Mouse (Mus musculus) limb, embryonic 13.5 days (tissue): Measurements from ENCODE around the gene Rap2c. TPM values are rescaled to one million over a fixed set of nuclear protein-coding genes. Genes with fewer than 3 reads are reported as not detected.

Experiments
- ATAC-seq: fragments of 200-750 bp; cut with Nextera tagmentation; 2 replicates; pipeline ENCODE4 v1.8.0; 2017; ENCODE audit warnings: low read depth, moderate number of reproducible peaks, moderate TSS enrichment; ENCODE audit not compliant: low FRiP score
- H3K27ac ChIP-seq: fragments of 300-500 bp; sonication (generic); 2 replicates; pipeline ENCODE4 v1.5.1; 2015; ENCODE audit warnings: inconsistent platforms, mild to moderate bottlenecking, moderate library complexity
- H3K27me3 ChIP-seq: fragments of 300-500 bp; sonication (generic); 2 replicates; pipeline ENCODE4 v1.6.1; 2015; ENCODE audit warnings: mild to moderate bottlenecking, inconsistent platforms
- H3K36me3 ChIP-seq: fragments of 300-500 bp; sonication (generic); 2 replicates; pipeline ENCODE4 v1.6.1; 2015; ENCODE audit warnings: inconsistent platforms, mild to moderate bottlenecking, moderate library complexity
- H3K4me1 ChIP-seq: fragments of 300-500 bp; sonication (generic); 2 replicates; pipeline ENCODE4 v1.6.1; 2015; ENCODE audit warnings: inconsistent platforms
- H3K4me2 ChIP-seq: fragments of 300-500 bp; sonication (generic); replicated peaks from 2 replicates; pipeline ENCODE4 v1.6.1; 2015; ENCODE audit warnings: inconsistent platforms, mild to moderate bottlenecking, moderate library complexity
- H3K4me3 ChIP-seq: fragments of 300-500 bp; sonication (generic); 2 replicates; pipeline ENCODE4 v1.5.1; 2015; ENCODE audit warnings: moderate library complexity, mild to moderate bottlenecking, inconsistent platforms
- H3K9ac ChIP-seq: fragments of 300-500 bp; sonication (generic); 2 replicates; pipeline ENCODE4 v1.6.1; 2015; ENCODE audit warnings: mild to moderate bottlenecking, inconsistent platforms
- H3K9me3 ChIP-seq: fragments of 300-500 bp; sonication (generic); 2 replicates; pipeline ENCODE4 v1.6.1; 2016; ENCODE audit warnings: inconsistent platforms
- WGBS: fragments of 180-500 bp; shearing (Covaris S2); methylation state at CpG from one replicate; pipeline ENCODE4 v1.1.7; 2015; 5-methylcytosine and 5-hydroxymethylcytosine counted together
- polyA plus RNA-seq: library from polyadenylated mRNA; unstranded; fragments of >200 nt; fragmentation: Nextera tagmentation; extraction: Ambion mirVana; gene quantifications from 2 replicates; pipeline ENCODE4 v1.2.1, GENCODE M21; 2015

Rap2c gene
- 37.5 and 41.3 TPM in 2 replicates for polyA plus RNA-seq

DNA sequence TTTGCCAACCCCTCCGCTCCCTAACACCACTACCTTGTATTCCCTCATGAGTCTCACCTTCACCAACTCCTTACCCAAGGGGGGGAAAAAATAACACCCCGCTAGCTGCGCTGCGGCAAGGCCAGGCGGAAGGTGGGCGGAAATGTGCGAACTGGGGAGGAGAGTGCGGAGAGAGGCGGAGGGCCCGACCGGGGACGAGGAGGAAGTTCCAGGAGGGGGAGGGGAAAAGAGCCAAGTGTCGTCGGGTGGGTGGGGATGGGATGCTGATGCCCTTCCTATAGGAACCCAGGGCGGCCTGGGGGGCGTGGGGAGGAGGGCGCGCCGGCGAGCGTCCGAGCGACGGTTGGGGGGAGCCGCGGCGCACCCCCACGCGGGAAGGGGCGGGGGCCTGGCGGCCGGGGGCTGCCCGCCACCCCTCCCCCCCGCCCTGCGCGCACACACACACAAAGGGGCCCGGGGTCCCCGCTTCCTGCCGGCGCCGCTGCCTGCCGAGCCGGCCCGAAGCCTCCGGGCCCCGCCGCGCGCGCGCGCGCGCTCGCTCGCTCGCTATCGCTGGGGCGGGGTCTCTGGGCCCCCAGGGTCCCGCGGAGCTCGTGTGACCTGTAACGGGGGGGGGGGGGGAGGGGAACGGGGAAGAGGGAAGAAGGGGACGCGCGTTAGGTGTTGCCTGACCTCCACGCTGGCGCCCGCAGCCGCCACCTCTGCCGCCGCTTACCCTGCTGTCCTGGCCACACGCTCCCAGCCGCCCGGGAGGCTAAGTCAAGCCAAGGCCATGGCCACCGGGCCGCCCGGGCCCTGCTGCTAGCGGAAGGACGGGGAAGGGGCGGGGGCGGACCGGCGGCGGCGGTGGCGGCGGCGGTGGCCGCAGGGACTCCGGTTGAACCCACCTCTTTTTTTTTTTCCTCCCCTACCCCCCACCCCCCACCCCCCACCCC lies at the start of gene Rap2c:
Gene Rap2c (minus strand): TSS at position 168 of the 935 bp plus-strand sequence.
- ATAC-seq = peak; percentile 90
- H3K27me3 ChIP-seq = no peaks in the 10 kb centered on the region
- H3K9me3 ChIP-seq = no peaks in the 10 kb centered on the region
- peak within 1 kb of the TSS; percentile 97 for H3K27ac ChIP-seq
- no peaks in the 10 kb centered on the region; the same call in none of the 2 replicates for H3K36me3 ChIP-seq
- H3K4me1 ChIP-seq = peaks cover 6% of the 10 kb centered on the region
- peak within 1 kb of the TSS; percentile 62 for H3K4me2 ChIP-seq
- 27% methylated on average over 12 of the region's 92 CpGs for WGBS
- H3K4me3 ChIP-seq = peak within 1 kb of the TSS; percentile 53
- H3K9ac ChIP-seq = peak within 1 kb of the TSS; percentile 81

DNA sequence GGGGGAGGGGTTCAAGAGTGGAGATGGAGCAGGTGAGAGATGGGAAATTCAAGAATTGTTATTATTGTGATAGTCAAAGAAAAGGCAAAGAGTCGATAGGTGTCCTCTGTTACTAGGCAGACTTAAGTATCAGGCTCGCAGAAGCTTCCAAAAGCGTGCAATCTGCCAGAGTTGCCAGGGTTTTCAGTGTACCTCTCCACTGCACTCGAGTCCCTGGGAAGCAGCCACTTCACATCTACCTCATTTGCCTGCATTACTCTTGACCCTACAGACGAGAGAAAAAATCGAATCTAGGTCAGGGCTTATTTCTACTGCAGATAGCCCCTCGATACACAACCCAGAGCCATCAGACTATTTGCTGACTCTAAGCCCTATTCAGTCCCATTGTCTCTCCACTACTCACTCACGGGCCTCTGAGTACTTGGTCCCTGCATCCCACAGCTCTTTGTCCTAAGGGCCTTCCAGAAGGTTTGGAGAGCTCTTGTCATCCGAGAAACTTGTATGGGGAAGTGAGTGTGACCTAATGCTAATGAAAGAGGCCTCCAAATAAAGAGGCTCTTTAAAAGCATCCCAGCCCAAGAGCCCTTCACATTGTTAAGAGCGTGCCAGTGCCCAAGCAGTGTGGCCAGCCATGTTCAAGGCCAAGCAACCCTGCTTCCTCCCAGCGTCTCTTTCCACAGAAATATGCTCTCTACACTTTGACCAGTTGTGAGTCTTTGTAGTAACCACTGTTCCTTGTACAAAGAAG lies 48.9 kb upstream of the Rap2c start:
- 79% methylated on average over 11 of the region's 11 CpGs for WGBS
- H3K4me2 ChIP-seq = no peak overlapping the region
- no peak overlapping the region for H3K9ac ChIP-seq
- no peaks in the 10 kb centered on the region for H3K4me1 ChIP-seq
- no peaks in the 10 kb centered on the region; the same call in 1 of the 2 replicates for H3K27me3 ChIP-seq
- H3K36me3 ChIP-seq = no peaks in the 10 kb centered on the region
- no peak overlapping the region for H3K4me3 ChIP-seq
- no peak overlapping the region for H3K27ac ChIP-seq
- no peaks in the 10 kb centered on the region for H3K9me3 ChIP-seq
- ATAC-seq = no peak

DNA sequence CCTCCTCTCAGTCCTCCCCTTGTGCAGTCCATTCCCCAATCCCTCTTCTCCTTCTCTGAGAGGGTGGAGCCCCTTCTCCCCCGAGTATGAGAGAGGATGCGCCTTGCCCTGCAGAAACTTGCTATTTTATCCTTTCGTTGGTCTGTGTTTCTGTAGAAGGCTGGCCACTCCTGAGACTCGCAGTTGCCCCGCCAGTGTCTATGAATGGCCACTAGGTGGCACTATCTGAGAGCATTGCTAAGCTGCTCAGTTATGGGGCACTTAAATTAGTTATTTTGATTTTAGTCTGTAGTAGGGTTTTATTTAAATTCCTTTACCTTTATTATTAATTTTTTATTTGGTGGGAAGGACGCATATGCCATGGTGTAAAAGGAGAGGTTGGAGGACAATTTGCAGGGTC lies 48.0 kb upstream of the Rap2c start:
- no peaks in the 10 kb centered on the region for H3K4me1 ChIP-seq
- H3K4me2 ChIP-seq = no peak overlapping the region
- no peak overlapping the region for H3K9ac ChIP-seq
- no peaks in the 10 kb centered on the region for H3K9me3 ChIP-seq
- H3K36me3 ChIP-seq = no peaks in the 10 kb centered on the region
- no peak for ATAC-seq
- H3K4me3 ChIP-seq = no peak overlapping the region
- H3K27me3 ChIP-seq = no peaks in the 10 kb centered on the region; the same call in 1 of the 2 replicates
- WGBS = 17% methylated on average over 6 of the region's 6 CpGs
- no peak overlapping the region for H3K27ac ChIP-seq

DNA sequence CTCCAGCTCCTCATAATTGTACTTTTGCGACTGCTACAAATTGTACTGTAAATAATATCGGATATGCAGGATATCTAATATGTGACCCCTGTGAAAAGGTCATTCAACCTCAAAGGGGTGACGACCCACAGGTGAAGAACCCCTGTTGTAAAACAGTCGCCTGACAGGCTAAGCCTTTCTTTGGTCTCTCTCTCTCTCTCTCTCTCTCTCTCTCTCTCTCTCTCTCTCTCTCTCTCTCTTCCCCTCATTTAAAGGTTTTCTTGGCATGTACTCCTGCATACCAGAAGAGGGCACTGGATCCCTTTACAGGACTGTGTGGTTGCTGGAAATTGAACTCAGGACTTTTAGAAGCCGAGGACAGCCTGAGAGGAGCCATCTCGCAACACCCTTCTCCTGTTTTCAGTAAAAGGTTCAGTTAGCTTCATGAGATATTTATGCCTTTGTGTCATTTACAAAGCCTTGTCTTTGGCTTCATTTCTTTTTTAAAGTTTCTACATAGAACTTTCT lies 47.4 kb upstream of the Rap2c start:
- 59% methylated on average over 6 of the region's 6 CpGs for WGBS

DNA sequence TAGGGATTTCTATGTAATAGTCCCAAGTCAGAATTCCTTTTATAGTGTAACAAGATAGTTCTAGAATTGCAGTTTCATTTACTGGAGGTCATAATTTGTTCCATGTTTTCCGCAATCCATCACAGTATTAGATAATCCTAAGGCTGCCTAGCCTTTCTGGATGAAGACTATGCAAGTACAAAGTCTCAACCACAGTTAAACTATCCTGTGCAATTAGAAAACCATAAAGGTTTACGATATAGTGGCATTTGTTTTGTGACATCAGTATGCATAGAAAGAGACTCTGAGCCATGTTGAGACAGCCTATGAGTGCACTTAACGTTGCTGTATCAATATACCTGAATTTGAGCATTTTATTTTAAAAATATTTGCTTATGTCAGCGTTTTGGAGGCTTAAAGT lies 42.4 kb upstream of the Rap2c start:
- WGBS = 62% methylated on average over 4 of the region's 4 CpGs
- peaks cover 4% of the 10 kb centered on the region; the same call in 1 of the 2 replicates for H3K27me3 ChIP-seq
- H3K9me3 ChIP-seq = no peaks in the 10 kb centered on the region
- ATAC-seq = no peak
- no peak overlapping the region for H3K4me3 ChIP-seq
- H3K36me3 ChIP-seq = no peaks in the 10 kb centered on the region
- no peak overlapping the region for H3K27ac ChIP-seq
- H3K4me1 ChIP-seq = no peaks in the 10 kb centered on the region
- H3K9ac ChIP-seq = no peak overlapping the region
- no peak overlapping the region for H3K4me2 ChIP-seq

More for the DNA sequence above, 47.4 kb upstream of the Rap2c start:
- no peak for ATAC-seq
- H3K36me3 ChIP-seq = no peaks in the 10 kb centered on the region
- H3K4me3 ChIP-seq = no peak overlapping the region
- H3K27ac ChIP-seq = no peak overlapping the region
- H3K27me3 ChIP-seq = no peaks in the 10 kb centered on the region; the same call in 1 of the 2 replicates
- H3K4me2 ChIP-seq = no peak overlapping the region
- no peaks in the 10 kb centered on the region for H3K9me3 ChIP-seq
- no peaks in the 10 kb centered on the region for H3K4me1 ChIP-seq
- no peak overlapping the region for H3K9ac ChIP-seq

DNA sequence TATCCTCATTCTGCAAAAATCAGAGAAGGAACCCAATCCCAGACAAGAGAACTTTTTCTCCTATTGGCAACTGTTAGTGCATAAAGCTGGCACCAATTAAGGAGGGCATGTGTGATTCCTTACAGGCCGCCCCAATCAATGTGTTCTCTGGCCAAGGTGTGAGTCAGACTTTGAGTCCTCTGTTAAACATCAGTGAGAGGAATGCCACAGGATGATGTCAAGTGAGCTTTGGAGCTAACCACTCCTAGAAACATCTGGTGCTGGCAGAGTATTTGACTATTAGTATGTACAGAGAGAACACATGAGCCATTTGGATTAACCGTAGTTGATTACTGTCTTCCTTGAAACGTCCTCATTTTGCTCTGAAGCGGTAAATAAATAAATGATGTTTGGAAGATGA lies 40.9 kb upstream of the Rap2c start:
- H3K27me3 ChIP-seq = peaks cover 4% of the 10 kb centered on the region; the same call in 1 of the 2 replicates
- no peak overlapping the region for H3K9ac ChIP-seq
- no peaks in the 10 kb centered on the region for H3K4me1 ChIP-seq
- H3K9me3 ChIP-seq = no peaks in the 10 kb centered on the region
- no peak for ATAC-seq
- no peak overlapping the region for H3K4me2 ChIP-seq
- no peak overlapping the region for H3K4me3 ChIP-seq
- no peaks in the 10 kb centered on the region for H3K36me3 ChIP-seq
- WGBS = 59% methylated on average over 4 of the region's 4 CpGs
- no peak overlapping the region for H3K27ac ChIP-seq

DNA sequence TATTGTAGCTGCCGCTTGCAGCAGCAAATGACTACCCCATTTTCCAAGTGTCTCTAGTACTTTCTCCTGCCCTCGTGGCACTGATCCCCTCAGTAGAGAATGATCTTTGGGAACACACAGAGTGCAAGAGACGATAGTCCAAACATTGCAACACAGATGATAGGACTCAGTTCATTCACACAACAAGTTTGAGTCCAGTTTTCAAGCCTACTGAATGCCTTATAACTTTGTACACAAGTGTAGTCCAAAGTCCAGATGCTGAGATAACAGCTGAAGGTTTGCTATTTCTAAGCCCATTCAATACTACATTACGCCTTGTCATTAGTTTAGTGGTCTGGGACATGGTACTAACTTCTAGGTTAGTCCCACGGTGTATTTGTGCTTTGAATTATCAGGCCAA lies 40.5 kb upstream of the Rap2c start:
- Histone ChIP-seq H3K36me3 (no peaks in the 10 kb centered on the region), H3K9ac (no peak overlapping the region), H3K27ac (no peak overlapping the region), H3K4me2 (no peak overlapping the region), H3K4me3 (no peak overlapping the region), H3K4me1 (no peaks in the 10 kb centered on the region), H3K9me3 (no peaks in the 10 kb centered on the region), H3K27me3 (peaks cover 4% of the 10 kb centered on the region; the same call in 1 of the 2 replicates)
- ATAC-seq = no peak
- whole genome bisulfite sequencing = 87% methylated on average over 5 of the region's 5 CpGs

DNA sequence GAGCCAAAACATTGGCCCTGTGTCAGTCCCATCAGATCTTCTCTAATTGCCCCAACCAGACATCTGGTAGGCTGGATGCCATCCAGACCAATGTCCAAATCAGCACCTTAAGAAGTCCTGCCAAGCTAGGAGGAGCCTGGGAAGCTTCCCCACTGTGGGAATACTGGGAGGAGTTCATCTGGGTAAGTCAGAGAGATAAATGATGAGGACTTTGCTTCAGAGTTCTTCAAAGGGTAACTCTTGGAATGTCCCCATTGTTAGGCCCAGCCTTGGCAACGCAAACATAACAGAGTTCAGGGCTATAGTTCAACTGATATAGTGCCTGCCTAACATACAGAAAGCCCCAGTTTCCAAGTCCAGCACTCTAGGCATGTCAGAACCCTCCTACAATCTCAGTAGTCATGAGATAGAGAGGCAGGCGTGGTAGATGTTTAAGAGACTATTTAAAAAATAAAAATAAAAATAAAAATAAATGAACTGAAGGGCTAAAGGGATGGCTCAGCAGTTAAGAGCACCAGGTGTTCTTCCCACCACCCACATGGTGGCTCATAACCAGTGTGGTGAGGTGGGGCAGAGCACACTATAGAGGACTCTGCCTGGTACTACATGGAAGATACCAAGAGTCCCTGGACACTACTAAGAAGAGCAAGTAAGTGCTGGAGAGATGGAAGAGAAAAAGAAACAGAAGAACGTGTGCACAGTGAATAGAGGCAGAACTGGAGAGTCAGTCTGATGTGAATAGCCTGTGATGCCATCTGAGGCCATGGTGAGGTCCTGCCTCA lies 34.1 kb upstream of the Rap2c start:
- H3K4me2 ChIP-seq = no peak overlapping the region
- 74% methylated on average over 3 of the region's 3 CpGs for WGBS
- no peak overlapping the region for H3K4me3 ChIP-seq
- no peak overlapping the region for H3K27ac ChIP-seq
- peaks cover 4% of the 10 kb centered on the region; the same call in 1 of the 2 replicates for H3K27me3 ChIP-seq
- H3K4me1 ChIP-seq = no peaks in the 10 kb centered on the region
- H3K9ac ChIP-seq = no peak overlapping the region
- no peaks in the 10 kb centered on the region for H3K36me3 ChIP-seq
- no peak for ATAC-seq
- no peaks in the 10 kb centered on the region for H3K9me3 ChIP-seq

DNA sequence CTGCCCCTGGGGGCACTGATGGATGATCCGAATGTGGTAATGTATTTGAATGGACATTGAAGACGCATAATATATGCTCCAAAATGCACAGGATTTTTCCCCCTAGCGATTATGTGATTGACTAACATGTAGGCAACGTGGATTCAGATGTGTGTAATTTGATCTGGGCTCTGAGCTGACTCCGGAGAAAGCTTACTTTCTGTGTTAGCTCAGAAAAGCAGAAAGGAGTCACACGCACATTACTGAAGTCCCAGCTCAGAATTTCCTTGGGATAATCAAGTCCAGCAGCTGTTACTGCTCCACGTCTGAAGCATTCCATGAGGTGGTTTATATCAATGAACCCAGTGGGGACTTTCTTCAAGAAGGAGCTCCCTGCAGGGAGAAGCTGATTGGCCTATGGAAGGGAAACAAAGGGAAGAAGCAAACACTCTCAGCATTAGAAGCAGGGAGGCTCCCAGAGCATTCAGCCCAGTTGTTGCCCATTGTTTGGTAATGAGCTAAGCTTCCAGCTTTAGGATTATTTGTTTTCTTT lies 17.9 kb upstream of the Rap2c start:
- Histone ChIP-seq H3K27ac (peak overlapping the region; percentile 75; the same call in 1 of the 2 replicates), H3K36me3 (no peaks in the 10 kb centered on the region), H3K27me3 (0 out of 2 replicates have a peak, but pooled peaks cover 3% of the 10 kb centered on the region), H3K4me1 (no peaks in the 10 kb centered on the region), H3K9ac (no peak overlapping the region), H3K4me3 (no peak overlapping the region), H3K4me2 (peak overlapping the region; percentile 28; the same call in 1 of the 2 replicates), H3K9me3 (no peaks in the 10 kb centered on the region)
- no peak; the same call in 1 of the 2 replicates for ATAC-seq
- WGBS = 20% methylated on average over 7 of the region's 7 CpGs

DNA sequence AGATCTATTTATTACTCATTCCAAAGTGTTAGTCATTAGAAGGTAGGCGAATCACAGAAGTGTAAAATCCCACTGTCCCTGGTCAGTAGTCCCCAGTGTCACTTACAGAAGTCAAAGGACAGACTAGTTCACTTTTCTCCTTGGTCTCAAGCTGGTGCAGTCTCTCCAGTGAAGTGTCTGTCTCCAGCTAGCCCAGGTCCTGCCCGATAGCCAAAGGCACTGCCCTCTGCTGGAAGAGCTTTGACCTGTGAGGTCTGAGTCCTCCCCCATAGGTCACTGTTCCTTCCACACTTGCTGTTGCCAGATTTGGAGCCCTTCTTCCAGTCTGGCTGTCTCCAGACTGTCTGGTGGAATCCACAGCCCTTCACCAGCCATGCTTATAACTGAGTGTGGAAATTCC lies 2.1 kb upstream of the Rap2c start:
- Histone ChIP-seq H3K27ac (no peak overlapping the region), H3K4me2 (no peak overlapping the region)
- no peak for ATAC-seq

DNA sequence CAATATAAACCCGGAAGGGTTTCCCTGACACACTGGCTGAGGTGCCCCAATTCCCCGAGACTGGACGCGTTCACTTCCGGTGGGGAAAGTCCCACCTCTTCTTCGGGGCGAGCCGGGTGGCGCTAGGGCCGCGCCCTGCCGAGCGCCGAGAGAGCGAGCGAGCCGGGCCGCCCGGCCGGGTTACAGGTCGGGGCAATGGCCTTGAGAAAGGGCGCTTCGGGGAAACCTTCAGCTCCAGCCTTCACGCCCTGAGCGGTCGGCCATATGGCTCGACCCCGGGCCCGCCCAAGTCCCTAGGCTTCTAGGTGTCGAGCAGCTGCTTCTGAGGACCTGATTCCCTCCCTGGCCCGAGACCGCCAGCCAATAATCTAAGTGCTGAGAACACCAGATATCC lies 965 bp upstream of the Rap2c start:
- ATAC-seq = peak; percentile 81
- no peaks in the 10 kb centered on the region for H3K27me3 ChIP-seq
- peak overlapping the region; percentile 81 for H3K9ac ChIP-seq
- peak overlapping the region; percentile 53 for H3K4me3 ChIP-seq
- 13% methylated on average over 24 of the region's 32 CpGs for WGBS
- peaks cover 6% of the 10 kb centered on the region for H3K4me1 ChIP-seq
- peak overlapping the region; percentile 97 for H3K27ac ChIP-seq
- peak overlapping the region; percentile 54 for H3K4me2 ChIP-seq
- no peaks in the 10 kb centered on the region; the same call in none of the 2 replicates for H3K36me3 ChIP-seq
- H3K9me3 ChIP-seq = no peaks in the 10 kb centered on the region

More for the DNA sequence above, 2.1 kb upstream of the Rap2c start:
- Histone ChIP-seq H3K4me3 (no peak overlapping the region), H3K4me1 (peaks cover 6% of the 10 kb centered on the region), H3K9me3 (no peaks in the 10 kb centered on the region), H3K27me3 (no peaks in the 10 kb centered on the region), H3K36me3 (no peaks in the 10 kb centered on the region), H3K9ac (no peak overlapping the region)
- 28% methylated on average over 2 of the region's 2 CpGs for WGBS
